Mouse (Mus musculus) limb, embryonic 14.5 days (tissue): ENCODE results near the gene Fndc10. TPM values are rescaled to one million over a fixed set of nuclear protein-coding genes. Genes with fewer than 3 reads are reported as not detected.
A peak's percentile ranks its signal among the peaks of the same experiment; 100 is the strongest.

ENCODE experiments used
- ATAC-seq: fragments of 200-750 bp; cut with Nextera tagmentation; 2 replicates; pipeline ENCODE4 v1.8.0; 2017; ENCODE audit warnings: low read depth, moderate number of reproducible peaks, moderate TSS enrichment; ENCODE audit not compliant: low FRiP score
- DNase-seq: peaks from one replicate; pipeline ENCODE4 v3.0.0-alpha.2; 2015; ENCODE audit warnings: low spot score
- H3K27ac ChIP-seq: fragments of 300-500 bp; sonication (generic); replicated peaks from 2 replicates; pipeline ENCODE4 v1.5.1; 2014; ENCODE audit warnings: low read depth, mild to moderate bottlenecking, low read length, moderate library complexity, mixed read lengths
- H3K27me3 ChIP-seq: fragments of 300-500 bp; sonication (generic); 2 replicates; pipeline ENCODE4 v1.6.1; 2014; ENCODE audit warnings: low read length, mixed read lengths; ENCODE audit not compliant: control insufficient read depth, insufficient read depth
- H3K36me3 ChIP-seq: fragments of 300-500 bp; sonication (generic); 2 replicates; pipeline ENCODE4 v1.6.1; 2014; ENCODE audit warnings: mild to moderate bottlenecking, low read length, moderate library complexity, mixed read lengths; ENCODE audit not compliant: control insufficient read depth, insufficient read depth
- H3K4me1 ChIP-seq: fragments of 300-500 bp; sonication (generic); 2 replicates; pipeline ENCODE4 v1.6.1; 2014; ENCODE audit warnings: antibody characterized with exemption, low read length, mixed read lengths; ENCODE audit not compliant: control insufficient read depth, insufficient read depth
- H3K4me2 ChIP-seq: fragments of 300-500 bp; sonication (generic); replicated peaks from 2 replicates; pipeline ENCODE4 v1.6.1; 2014; ENCODE audit warnings: low read depth, mild to moderate bottlenecking, low read length, moderate library complexity; ENCODE audit not compliant: severe bottlenecking
- H3K4me3 ChIP-seq: fragments of 300-500 bp; sonication (generic); replicated peaks from 2 replicates; pipeline ENCODE4 v1.5.1; 2014; ENCODE audit warnings: low read length
- H3K9ac ChIP-seq: fragments of 300-500 bp; sonication (generic); 2 replicates; pipeline ENCODE4 v1.6.1; 2014; ENCODE audit warnings: mild to moderate bottlenecking, low read depth, low read length, moderate library complexity; ENCODE audit not compliant: severe bottlenecking
- H3K9me3 ChIP-seq: fragments of 300-500 bp; sonication (generic); 2 replicates; pipeline ENCODE4 v1.6.1; 2016; ENCODE audit warnings: low read length; ENCODE audit not compliant: control insufficient read depth
- POLR2A ChIP-seq: fragments of 200-500 bp; IDR thresholded peaks from 2 replicates; pipeline ENCODE4 v1.8.0; 2012; ENCODE audit warnings: inconsistent platforms, mild to moderate bottlenecking, moderate library complexity, borderline replicate concordance; ENCODE audit not compliant: insufficient read depth, insufficient read length; ENCODE audit errors: extremely low read depth
- WGBS: fragments of 180-500 bp; shearing (Covaris S2); extraction: QIAGEN DNeasy Blood & Tissue Kit; methylation state at CpG from one replicate; pipeline ENCODE4 v1.1.7; 2014; 5-methylcytosine and 5-hydroxymethylcytosine counted together
- polyA plus RNA-seq, 2 experiments: library from polyadenylated mRNA; depleted of rRNA in 1 of 2; stranded (reverse) in 1 of 2; unstranded in 1 of 2; fragments of >200 nt; fragmentation: Nextera tagmentation in 1 of 2; extraction: Ambion mirVana in 1 of 2; gene quantifications; 2 replicates each; pipeline versions ENCODE4 v1.2.1 to v1.2.3; 2012 to 2014

Fndc10 gene
- polyA plus RNA-seq, 2 experiments = 9.4 to 31.0 TPM

GRCm38 (mm10) chr4:155705592-155705929 lies 11.4 kb downstream of the Fndc10 start:
- no peak for ATAC-seq
- H3K9me3 ChIP-seq = no peaks in the 10 kb centered on the region

GRCm38 (mm10) chr4:155708582-155708981 lies 14.4 kb downstream of the Fndc10 start:
- H3K4me1 ChIP-seq = no peaks in the 10 kb centered on the region; the same call in 1 of the 2 replicates
- WGBS = 72% methylated on average over 2 of the region's 2 CpGs
- H3K4me2 ChIP-seq = no peak overlapping the region
- H3K27ac ChIP-seq = no peak overlapping the region
- TF ChIP-seq POLR2A = no peak
- 0 out of 2 replicates have a peak, but pooled peaks cover 4% of the 10 kb centered on the region for H3K36me3 ChIP-seq
- H3K4me3 ChIP-seq = no peak overlapping the region
- H3K27me3 ChIP-seq = no peaks in the 10 kb centered on the region
- H3K9me3 ChIP-seq = no peaks in the 10 kb centered on the region
- no peak overlapping the region for H3K9ac ChIP-seq
- ATAC-seq (no peak), DNase-seq (no peak)

More at GRCm38 (mm10) chr4:155705592-155705929, 11.4 kb downstream of the Fndc10 start:
- Histone ChIP-seq H3K27ac (peak overlapping the region; percentile 98), H3K36me3 (0 out of 2 replicates have a peak, but pooled peaks cover 2% of the 10 kb centered on the region), H3K9ac (peak overlapping the region; percentile 79), H3K4me1 (no peaks in the 10 kb centered on the region; the same call in 1 of the 2 replicates), H3K4me3 (peak overlapping the region; percentile 96), H3K27me3 (no peaks in the 10 kb centered on the region), H3K4me2 (peak overlapping the region; percentile 65)
- no peak for DNase-seq
- TF ChIP-seq POLR2A = no peak
- under 1% methylated on average over 19 of the region's 19 CpGs for WGBS

- DNase-seq (no peak), ATAC-seq (no peak)
- H3K9ac ChIP-seq = no peak overlapping the region
- no peaks in the 10 kb centered on the region for H3K9me3 ChIP-seq
- 0 out of 2 replicates have a peak, but pooled peaks cover 4% of the 10 kb centered on the region for H3K36me3 ChIP-seq
- H3K4me1 ChIP-seq = no peaks in the 10 kb centered on the region; the same call in 1 of the 2 replicates
- no peak overlapping the region for H3K4me3 ChIP-seq
- H3K4me2 ChIP-seq = no peak overlapping the region
- H3K27ac ChIP-seq = no peak overlapping the region
- H3K27me3 ChIP-seq = no peaks in the 10 kb centered on the region
- TF ChIP-seq POLR2A = no peak
Observed at GRCm38 (mm10) chr4:155708988-155709387, 14.8 kb downstream of the Fndc10 start.

GRCm38 (mm10) chr4:155710521-155711252 lies 16.5 kb downstream of the Fndc10 start:
- Histone ChIP-seq H3K27me3 (no peaks in the 10 kb centered on the region), H3K4me3 (no peak overlapping the region), H3K27ac (no peak overlapping the region), H3K4me2 (no peak overlapping the region), H3K9me3 (no peaks in the 10 kb centered on the region), H3K9ac (no peak overlapping the region), H3K36me3 (peaks cover 9% of the 10 kb centered on the region), H3K4me1 (no peaks in the 10 kb centered on the region)
- no peak for TF ChIP-seq POLR2A
- peak; percentile 17 for DNase-seq
- WGBS = 43% methylated on average over 6 of the region's 6 CpGs
- ATAC-seq = no peak

GRCm38 (mm10) chr4:155721668-155722083 lies 27.5 kb downstream of the Fndc10 start:
- no peak overlapping the region for H3K9ac ChIP-seq
- no peak for TF ChIP-seq POLR2A
- DNase-seq = no peak
- no peak for ATAC-seq
- H3K27me3 ChIP-seq = no peaks in the 10 kb centered on the region
- 59% methylated on average over 4 of the region's 4 CpGs for whole genome bisulfite sequencing
- no peak overlapping the region for H3K4me3 ChIP-seq
- no peaks in the 10 kb centered on the region for H3K9me3 ChIP-seq
- H3K27ac ChIP-seq = no peak overlapping the region
- H3K36me3 ChIP-seq = peaks cover 29% of the 10 kb centered on the region
- no peaks in the 10 kb centered on the region for H3K4me1 ChIP-seq
- no peak overlapping the region for H3K4me2 ChIP-seq
